Mouse (Mus musculus) spleen, adult 2 months (tissue): Measurements from ENCODE around the gene Ulk1.

Experiments used
- CTCF ChIP-seq: fragments of 200-500 bp; IDR thresholded peaks from 2 replicates; pipeline ENCODE4 v1.5.1; 2011; ENCODE audit warnings: mild to moderate bottlenecking, inconsistent platforms; ENCODE audit not compliant: insufficient read depth, insufficient read length, insufficient replicate concordance; ENCODE audit errors: extremely low read depth
- POLR2A ChIP-seq: fragments of 200-500 bp; IDR thresholded peaks from 2 replicates; pipeline ENCODE4 v1.6.1; 2011; ENCODE audit warnings: low read depth, low read length, inconsistent platforms

DNA sequence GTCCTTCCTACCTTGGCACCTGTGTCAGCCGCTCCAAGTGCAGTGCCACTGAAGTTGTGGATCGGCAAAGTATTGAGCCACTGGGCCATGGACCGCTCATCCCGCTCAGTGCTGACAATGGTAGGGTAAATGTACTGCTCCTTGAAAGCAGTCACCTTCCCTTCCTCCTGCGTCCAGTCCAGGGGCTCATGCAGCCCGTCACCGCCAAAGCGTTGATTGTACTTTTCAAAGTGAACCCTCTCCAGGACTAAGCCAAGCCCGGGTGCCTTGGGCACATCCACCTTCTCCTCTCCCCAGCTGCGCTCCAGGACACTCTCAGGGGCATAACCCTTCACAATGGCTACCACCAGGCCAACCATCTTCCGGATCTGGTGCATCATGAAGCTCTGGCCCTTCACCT, 35.4 kb downstream of the Ulk1 start:
- TF ChIP-seq CTCF (no peak), POLR2A (no peak)
